Mouse (Mus musculus): ENCODE measurements at regions not wholly inside any gene's neighbourhood (a gene's known extent, or its start where the extent isn't known, plus 50 kb on each side); places are given as distances from the start of the nearest gene placed in this dataset.

DNA sequence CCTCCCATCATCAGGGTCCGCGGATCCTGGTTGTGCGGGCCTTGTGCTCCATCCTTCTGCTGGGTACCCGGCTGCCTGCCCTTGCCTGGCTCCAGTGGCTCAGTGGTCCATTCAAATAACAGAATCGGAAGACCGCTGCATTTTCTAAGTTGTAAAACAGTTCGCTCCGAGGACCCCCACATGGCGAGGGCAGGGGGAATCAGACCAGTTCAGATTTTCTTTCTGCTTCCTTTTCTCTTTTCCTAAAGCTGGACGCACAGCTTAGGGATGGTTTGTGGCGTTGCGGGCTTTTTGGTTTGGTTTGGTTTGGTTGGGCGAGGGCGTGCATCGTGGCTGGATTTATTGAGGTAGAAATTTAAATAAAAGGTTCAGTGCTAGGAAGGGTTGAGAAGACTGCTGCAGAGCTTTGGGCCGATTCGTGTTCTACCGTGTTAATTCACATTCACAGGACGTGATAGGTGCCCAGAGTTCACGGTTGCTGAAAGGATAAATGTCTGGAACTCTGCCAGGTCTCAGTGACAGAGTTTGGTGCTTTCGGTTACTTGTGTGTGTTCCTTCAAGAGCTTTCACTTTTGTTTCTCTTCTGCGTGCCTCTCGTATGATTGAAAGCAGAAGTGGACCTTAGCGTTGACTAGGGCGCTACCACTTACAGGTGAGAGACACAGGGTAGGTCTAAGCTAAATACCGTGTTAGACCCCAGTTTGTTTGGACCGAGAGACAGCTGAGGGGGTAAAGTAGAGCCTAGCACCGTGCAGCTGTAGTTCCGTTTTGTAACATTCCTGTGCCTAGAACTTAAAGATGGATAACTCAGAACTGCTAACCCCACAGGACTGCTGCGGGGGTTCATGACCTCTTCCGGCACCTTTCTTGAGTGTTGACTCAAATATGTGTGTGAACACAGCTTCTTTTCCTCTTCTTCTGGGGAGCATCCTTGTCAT lies 61.9 kb upstream of the Ak4 start:
- H3K27me3 ChIP-seq (ENCODE audit: control insufficient read depth, insufficient read depth, low read length): no peaks in the 10 kb centered on the region
- H3K4me3 ChIP-seq (ENCODE audit: low read depth, low read length): peak overlapping the region; percentile 85
- no peak for DNase-seq (ENCODE audit: low spot score)
- H3K36me3 ChIP-seq (ENCODE audit: control insufficient read depth, insufficient read depth, low read length): no peaks in the 10 kb centered on the region
- H3K9ac ChIP-seq (ENCODE audit: low read length): peak overlapping the region; percentile 77
- 17% methylated on average over 31 of the region's 31 CpGs for WGBS
- peak overlapping the region; percentile 70 for H3K27ac ChIP-seq (ENCODE audit: low read depth, low read length)
- peak; percentile 8 for ATAC-seq (replicated peaks; ENCODE audit: low FRiP score)
- no peaks in the 10 kb centered on the region; the same call in 1 of the 2 replicates for H3K4me1 ChIP-seq (replicated peaks; ENCODE audit: control insufficient read depth, insufficient read depth, low read length)
- H3K9me3 ChIP-seq (ENCODE audit: control insufficient read depth, low read length): no peaks in the 10 kb centered on the region
- peak overlapping the region; percentile 86 for H3K4me2 ChIP-seq (ENCODE audit: low read depth, low read length, severe bottlenecking)

DNA sequence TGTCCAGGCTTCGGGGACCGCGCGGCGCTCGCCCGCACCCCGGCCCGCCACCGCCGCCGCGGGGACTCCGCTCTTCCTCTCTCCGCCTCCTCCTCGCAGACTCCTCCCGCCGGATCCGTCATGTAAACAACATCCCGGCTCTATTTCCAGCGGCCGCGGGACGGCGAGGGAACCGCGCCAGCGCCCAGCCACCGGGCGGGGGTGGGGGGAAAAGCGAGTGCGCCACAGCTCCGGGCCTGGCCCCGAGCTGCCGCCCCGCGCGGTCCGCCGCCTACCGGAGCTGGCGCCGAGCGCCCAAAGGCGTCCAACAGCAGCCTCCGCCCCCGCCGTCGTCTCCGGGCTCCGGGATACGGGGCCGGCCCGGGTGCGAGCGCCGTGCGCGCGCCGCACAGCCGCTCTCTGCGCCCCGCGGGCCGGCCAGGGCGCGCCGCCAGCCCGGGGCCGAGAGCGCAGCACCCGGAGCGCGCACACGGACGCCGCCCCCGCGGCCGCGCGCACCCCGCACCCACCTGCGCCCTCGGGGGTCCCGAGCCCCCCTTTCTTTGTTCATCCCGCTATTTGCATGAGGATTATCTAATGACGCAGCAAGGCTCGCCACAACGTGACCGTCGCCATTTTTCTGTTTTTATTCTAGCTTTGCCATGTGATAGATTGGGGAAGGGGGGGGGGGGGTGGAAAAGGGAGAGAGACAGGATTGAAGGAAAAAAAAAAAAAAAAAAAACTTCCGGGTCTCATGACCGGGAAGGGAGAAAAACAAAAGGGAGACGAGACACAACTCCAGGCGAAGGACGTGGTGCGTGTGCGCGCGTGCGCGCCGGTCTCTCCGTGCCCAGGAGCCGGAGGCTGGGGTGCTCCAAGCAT lies 62.8 kb upstream of the Ak4 start:
- DNase-seq (ENCODE audit: low spot score): peak; percentile 88
- H3K36me3 ChIP-seq (ENCODE audit: control insufficient read depth, insufficient read depth, low read length): no peaks in the 10 kb centered on the region
- H3K9me3 ChIP-seq (ENCODE audit: control insufficient read depth, low read length): no peaks in the 10 kb centered on the region
- under 1% methylated on average over 100 of the region's 107 CpGs for WGBS
- peak overlapping the region; percentile 85 for H3K4me3 ChIP-seq (ENCODE audit: low read depth, low read length)
- H3K27me3 ChIP-seq (ENCODE audit: control insufficient read depth, insufficient read depth, low read length): no peaks in the 10 kb centered on the region
- ATAC-seq (replicated peaks; ENCODE audit: low FRiP score): peak; percentile 85
- H3K27ac ChIP-seq (ENCODE audit: low read depth, low read length): peak overlapping the region; percentile 76
- H3K9ac ChIP-seq (ENCODE audit: low read length): peak overlapping the region; percentile 93
- no peaks in the 10 kb centered on the region; the same call in 1 of the 2 replicates for H3K4me1 ChIP-seq (replicated peaks; ENCODE audit: control insufficient read depth, insufficient read depth, low read length)
- H3K4me2 ChIP-seq (ENCODE audit: low read depth, low read length, severe bottlenecking): peak overlapping the region; percentile 86

DNA sequence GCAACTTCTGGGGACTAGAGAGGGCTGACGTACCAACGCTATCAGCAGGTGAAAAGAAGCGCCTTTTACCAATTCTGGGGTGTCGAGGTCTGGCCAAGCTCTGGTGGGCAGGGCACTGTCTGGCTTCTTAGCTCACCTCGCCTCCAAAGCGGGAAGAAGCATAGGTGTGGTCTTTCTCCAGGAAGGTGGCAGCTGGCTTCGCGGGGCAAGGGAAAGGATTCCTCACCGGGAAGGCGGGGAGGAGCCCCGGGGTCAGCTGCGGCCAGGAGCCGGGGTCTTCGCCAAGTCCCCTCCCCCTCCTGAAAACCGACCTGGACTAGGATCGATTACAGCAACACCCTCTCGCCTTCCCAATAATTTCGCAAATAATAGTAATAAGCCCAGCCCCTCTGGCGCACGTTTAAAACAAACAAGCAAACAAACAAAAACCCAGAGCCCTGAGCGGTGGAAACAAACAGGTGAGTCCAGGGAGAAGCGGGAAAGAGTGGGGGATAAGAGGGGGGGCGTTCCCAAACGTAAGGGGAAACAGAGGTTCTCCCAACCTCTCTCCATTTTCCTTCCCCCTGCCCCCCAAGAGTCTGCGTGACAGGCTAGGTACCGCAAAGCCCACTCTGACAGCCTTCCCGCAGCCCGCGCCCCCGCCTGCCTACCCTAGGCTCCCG lies 63.5 kb upstream of the Ak4 start:
- under 1% methylated on average over 31 of the region's 31 CpGs for WGBS
- peak; percentile 6 for ATAC-seq (replicated peaks; ENCODE audit: low FRiP score)

DNA sequence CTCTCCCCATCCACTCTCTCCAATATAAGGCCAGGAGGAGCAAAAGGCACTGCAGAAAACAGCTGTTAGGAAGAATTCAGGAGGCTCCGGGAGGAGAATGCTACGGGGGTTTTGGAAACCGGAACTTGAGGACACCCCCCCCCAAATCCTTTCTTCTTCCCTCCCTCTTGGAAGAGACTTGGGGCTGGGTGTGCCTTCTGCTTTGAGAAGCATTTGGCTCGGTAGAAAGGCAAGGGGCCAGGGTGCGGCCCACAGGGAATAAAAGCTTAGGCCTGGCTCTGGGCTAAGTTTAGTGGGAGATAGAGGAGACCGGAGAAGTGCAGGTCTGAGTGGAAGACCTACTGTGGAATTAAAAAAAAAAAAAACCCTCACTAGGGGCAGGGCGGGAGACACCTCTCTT lies 64.1 kb upstream of the Ak4 start:
- Histone ChIP-seq H3K4me3 (ENCODE audit: low read depth, low read length) (peak overlapping the region; percentile 85), H3K9me3 (ENCODE audit: control insufficient read depth, low read length) (no peaks in the 10 kb centered on the region), H3K4me2 (ENCODE audit: low read depth, low read length, severe bottlenecking) (peak overlapping the region; percentile 86), H3K27ac (ENCODE audit: low read depth, low read length) (no peak overlapping the region), H3K27me3 (ENCODE audit: control insufficient read depth, insufficient read depth, low read length) (no peaks in the 10 kb centered on the region), H3K4me1 (replicated peaks; ENCODE audit: control insufficient read depth, insufficient read depth, low read length) (no peaks in the 10 kb centered on the region; the same call in 1 of the 2 replicates), H3K36me3 (ENCODE audit: control insufficient read depth, insufficient read depth, low read length) (no peaks in the 10 kb centered on the region), H3K9ac (ENCODE audit: low read length) (peak overlapping the region; percentile 93)
- 8% methylated on average over 7 of the region's 7 CpGs for WGBS
- no peak for ATAC-seq (replicated peaks; ENCODE audit: low FRiP score)
- no peak for DNase-seq (ENCODE audit: low spot score)

More for the DNA sequence above, 63.5 kb upstream of the Ak4 start:
- H3K4me2 ChIP-seq (ENCODE audit: low read depth, low read length, severe bottlenecking): peak overlapping the region; percentile 86
- H3K9me3 ChIP-seq (ENCODE audit: control insufficient read depth, low read length): no peaks in the 10 kb centered on the region
- peak overlapping the region; percentile 93 for H3K9ac ChIP-seq (ENCODE audit: low read length)
- DNase-seq (ENCODE audit: low spot score): peak; percentile 66
- no peaks in the 10 kb centered on the region; the same call in 1 of the 2 replicates for H3K4me1 ChIP-seq (replicated peaks; ENCODE audit: control insufficient read depth, insufficient read depth, low read length)
- H3K4me3 ChIP-seq (ENCODE audit: low read depth, low read length): peak overlapping the region; percentile 85
- no peaks in the 10 kb centered on the region for H3K27me3 ChIP-seq (ENCODE audit: control insufficient read depth, insufficient read depth, low read length)
- H3K27ac ChIP-seq (ENCODE audit: low read depth, low read length): peak overlapping the region; percentile 76; the same call in 1 of the 2 replicates
- no peaks in the 10 kb centered on the region for H3K36me3 ChIP-seq (ENCODE audit: control insufficient read depth, insufficient read depth, low read length)

DNA sequence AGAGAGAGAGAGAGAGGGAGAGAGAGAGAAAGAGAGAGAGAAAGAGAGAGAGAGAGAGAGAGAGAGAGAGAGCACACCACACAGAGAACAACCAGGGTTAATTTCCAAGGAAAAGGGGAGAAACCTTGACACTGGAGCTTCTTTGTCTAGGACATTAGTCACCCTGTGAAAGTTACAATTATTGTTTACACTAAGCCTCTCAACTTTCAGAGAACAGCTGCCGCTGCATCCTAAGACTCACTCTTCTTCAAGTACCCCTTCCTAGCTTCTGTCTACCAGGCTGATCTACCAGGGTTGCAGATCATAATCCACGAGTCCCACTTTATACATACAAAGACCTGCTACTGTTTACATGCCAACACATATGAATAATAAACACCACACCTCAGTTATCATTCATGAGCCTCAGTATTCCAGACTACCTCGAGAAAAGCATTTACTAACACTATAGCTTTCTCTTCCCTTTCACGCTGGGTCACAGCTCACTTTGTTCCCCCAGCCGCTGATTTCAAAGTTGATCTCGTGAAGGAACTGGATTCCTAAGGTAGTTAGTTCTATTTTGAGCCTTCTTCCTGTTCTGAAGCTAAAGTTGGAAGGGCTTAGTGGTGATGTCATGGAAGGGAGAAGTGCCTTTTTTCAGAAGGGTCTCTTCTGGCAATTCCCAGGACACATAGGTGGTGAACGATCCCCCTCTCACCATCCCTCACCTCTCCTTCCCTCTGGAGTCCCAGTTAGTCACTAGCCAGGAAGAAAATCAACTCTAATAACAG lies 64.8 kb upstream of the Ak4 start:
- 49% methylated on average over 7 of the region's 7 CpGs for WGBS
- H3K4me2 ChIP-seq (ENCODE audit: low read depth, low read length, severe bottlenecking): peak overlapping the region; percentile 86
- ATAC-seq (replicated peaks; ENCODE audit: low FRiP score): no peak

DNA sequence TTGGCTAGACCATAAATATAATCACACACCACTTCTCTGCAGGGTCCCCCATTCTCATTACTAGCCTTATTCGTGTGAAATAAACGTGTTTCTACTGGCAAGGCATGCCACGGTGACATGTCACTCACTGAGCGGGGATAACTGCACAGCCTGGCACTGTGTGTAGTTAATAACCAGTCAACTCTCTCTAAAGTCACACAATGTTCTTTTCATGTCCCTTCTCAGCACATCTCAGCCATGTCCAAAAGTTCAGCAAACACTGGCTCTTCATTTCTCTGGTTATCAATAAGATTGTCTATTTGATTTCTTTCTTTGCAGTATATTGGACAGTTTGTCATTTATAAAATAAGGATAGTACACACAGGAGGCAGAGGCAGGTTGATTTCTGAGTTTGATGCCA lies 66.9 kb upstream of the Ak4 start:
- ATAC-seq (replicated peaks; ENCODE audit: low FRiP score): no peak
- Histone ChIP-seq H3K4me3 (ENCODE audit: low read depth, low read length) (no peak overlapping the region), H3K4me1 (replicated peaks; ENCODE audit: control insufficient read depth, insufficient read depth, low read length) (no peaks in the 10 kb centered on the region; the same call in 1 of the 2 replicates), H3K9me3 (ENCODE audit: control insufficient read depth, low read length) (no peaks in the 10 kb centered on the region), H3K9ac (ENCODE audit: low read length) (no peak overlapping the region), H3K36me3 (ENCODE audit: control insufficient read depth, insufficient read depth, low read length) (no peaks in the 10 kb centered on the region), H3K27me3 (ENCODE audit: control insufficient read depth, insufficient read depth, low read length) (no peaks in the 10 kb centered on the region), H3K27ac (ENCODE audit: low read depth, low read length) (no peak overlapping the region), H3K4me2 (ENCODE audit: low read depth, low read length, severe bottlenecking) (no peak overlapping the region)
- no peak for DNase-seq (ENCODE audit: low spot score)
- 91% methylated on average over 4 of the region's 4 CpGs for WGBS

More for the DNA sequence above, 64.8 kb upstream of the Ak4 start:
- DNase-seq (ENCODE audit: low spot score): no peak
- Histone ChIP-seq H3K9me3 (ENCODE audit: control insufficient read depth, low read length) (no peaks in the 10 kb centered on the region), H3K4me1 (replicated peaks; ENCODE audit: control insufficient read depth, insufficient read depth, low read length) (no peaks in the 10 kb centered on the region; the same call in 1 of the 2 replicates), H3K36me3 (ENCODE audit: control insufficient read depth, insufficient read depth, low read length) (no peaks in the 10 kb centered on the region), H3K27me3 (ENCODE audit: control insufficient read depth, insufficient read depth, low read length) (no peaks in the 10 kb centered on the region), H3K27ac (ENCODE audit: low read depth, low read length) (no peak overlapping the region), H3K9ac (ENCODE audit: low read length) (no peak overlapping the region), H3K4me3 (ENCODE audit: low read depth, low read length) (peak overlapping the region; percentile 85)

DNA sequence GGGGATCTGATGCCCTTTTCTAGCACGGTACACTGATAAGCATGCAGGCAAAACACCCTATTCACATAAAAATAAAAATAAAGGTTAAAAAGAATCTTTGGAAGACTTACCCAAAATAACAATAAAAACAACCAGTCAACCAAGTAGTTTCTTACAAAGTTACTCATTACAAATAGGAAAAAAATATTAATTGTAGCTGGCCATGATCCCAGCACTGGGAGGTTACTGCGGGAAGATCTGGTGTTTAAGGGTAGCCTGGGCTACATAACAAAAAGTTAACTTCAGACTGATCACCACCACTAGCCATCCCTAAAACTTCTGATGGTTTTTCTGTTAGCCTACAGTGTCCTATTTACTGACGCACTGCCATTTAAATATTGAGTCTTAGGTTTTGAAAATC lies 67.4 kb upstream of the Ak4 start:
- 91% methylated on average over 3 of the region's 3 CpGs for WGBS
- ATAC-seq (replicated peaks; ENCODE audit: low FRiP score) (no peak), DNase-seq (ENCODE audit: low spot score) (no peak)

More for the DNA sequence above, 67.4 kb upstream of the Ak4 start:
- H3K4me3 ChIP-seq (ENCODE audit: low read depth, low read length): no peak overlapping the region
- no peak overlapping the region for H3K4me2 ChIP-seq (ENCODE audit: low read depth, low read length, severe bottlenecking)
- no peak overlapping the region for H3K27ac ChIP-seq (ENCODE audit: low read depth, low read length)
- H3K9me3 ChIP-seq (ENCODE audit: control insufficient read depth, low read length): no peaks in the 10 kb centered on the region
- no peaks in the 10 kb centered on the region for H3K4me1 ChIP-seq (replicated peaks; ENCODE audit: control insufficient read depth, insufficient read depth, low read length)
- H3K9ac ChIP-seq (ENCODE audit: low read length): no peak overlapping the region
- no peaks in the 10 kb centered on the region for H3K27me3 ChIP-seq (ENCODE audit: control insufficient read depth, insufficient read depth, low read length)
- H3K36me3 ChIP-seq (ENCODE audit: control insufficient read depth, insufficient read depth, low read length): no peaks in the 10 kb centered on the region
